35 mouse cellular contexts compared by ENCODE assay signal in genomic region chrX:142703953-142704352, GRCm38 (mm10).
"Had no signal": no experiment of that assay in that cellular context is flagged by ENCODE, and none has a peak within 500 bp of the region (broad histone marks: within the 10 kb centered on the region; RNA-seq: fewer than 3 reads in every experiment).

No protein-coding gene starts in this region.

- H3K9me3 ChIP-seq: heart, embryonic 10.5 days; heart, embryonic 12.5 days; heart, embryonic 13.5 days; heart, embryonic 15.5 days; hindbrain, embryonic 10.5 days; hindbrain, embryonic 12.5 days; hindbrain, embryonic 13.5 days; hindbrain, embryonic 15.5 days; intestine, embryonic 15.5 days; kidney, embryonic 15.5 days had no signal

- H3K9ac ChIP-seq: heart, embryonic 12.5 days; heart, embryonic 13.5 days; heart, embryonic 15.5 days; hindbrain, embryonic 12.5 days; hindbrain, embryonic 13.5 days; hindbrain, embryonic 14.5 days; hindbrain, embryonic 15.5 days; intestine, embryonic 15.5 days; kidney, embryonic 15.5 days had no signal

- H3K4me2 ChIP-seq: heart, embryonic 11.5 days; heart, embryonic 12.5 days; heart, embryonic 13.5 days; heart, embryonic 15.5 days; hindbrain, embryonic 12.5 days; hindbrain, embryonic 13.5 days; hindbrain, embryonic 14.5 days; hindbrain, embryonic 15.5 days; intestine, embryonic 15.5 days; kidney, embryonic 15.5 days had no signal

- H3K27ac ChIP-seq: heart, embryonic 10.5 days; heart, embryonic 13.5 days; heart, embryonic 15.5 days; hindbrain, embryonic 10.5 days; hindbrain, embryonic 12.5 days; hindbrain, embryonic 13.5 days; hindbrain, embryonic 14.5 days; hindbrain, embryonic 15.5 days; hindbrain, postnatal 0 days; intestine, embryonic 15.5 days; kidney, embryonic 15.5 days; kidney, postnatal 0 days; layer of hippocampus, adult 2 months; left cerebral cortex, adult 2 months had no signal

- H3K4me1 ChIP-seq: heart, embryonic 10.5 days; hindbrain, embryonic 10.5 days; hindbrain, embryonic 12.5 days; hindbrain, embryonic 13.5 days; hindbrain, embryonic 15.5 days had no signal

- H3K36me3 ChIP-seq: heart, embryonic 15.5 days; hindbrain, embryonic 12.5 days; hindbrain, embryonic 13.5 days; hindbrain, embryonic 15.5 days; intestine, embryonic 15.5 days; kidney, embryonic 15.5 days had no signal

- DNase-seq: heart, postnatal 14 days; heart, postnatal 36 days; heart, postnatal 4 days; kidney, adult 11 months; kidney, adult 18-20 months; kidney, adult 2 months; kidney, adult 8-10 months; kidney, adult 9 months; kidney, postnatal 10 days; kidney, postnatal 14 days; kidney, postnatal 25 days; kidney, postnatal 36 days; kidney, postnatal 4 days; layer of hippocampus, adult 9-11 months; layer of hippocampus, postnatal 36 days had no signal

- H3K4me3 ChIP-seq: heart, embryonic 10.5 days; heart, embryonic 12.5 days; heart, embryonic 13.5 days; heart, embryonic 15.5 days; hindbrain, embryonic 10.5 days; hindbrain, embryonic 12.5 days; hindbrain, embryonic 13.5 days; hindbrain, embryonic 15.5 days; intestine, embryonic 15.5 days; kidney, embryonic 15.5 days; layer of hippocampus, adult 2 months; left cerebral cortex, adult 2 months had no signal

- ATAC-seq: hindbrain, embryonic 16.5 days; hindbrain, postnatal 0 days; inflammation-experienced regulatory T-cells, adult 6 months; intestine, embryonic 15.5 days; intestine, embryonic 16.5 days; intestine, postnatal 0 days had no signal

- H3K27me3 ChIP-seq: heart, embryonic 12.5 days; heart, embryonic 15.5 days; hindbrain, embryonic 15.5 days; intestine, embryonic 15.5 days had no signal
